Mouse (Mus musculus) adrenal gland, postnatal 36 days (tissue): ENCODE measurements at regions not wholly inside any gene's neighbourhood (a gene's known extent, or its start where the extent isn't known, plus 50 kb on each side); places are given as distances from the start of the nearest gene placed in this dataset.
A peak's percentile ranks its signal among the peaks of the same experiment; 100 is the strongest.

Source experiments
- DNase-seq, 2 experiments: peaks; one replicate each; pipeline ENCODE4 v3.0.0; 2021; ENCODE audit warnings: mixed read lengths in 1 of 2

GRCm38 (mm10) chr5:119944371-119944770 is 111.9 kb downstream of the Tbx5 start:
- no peak for DNase-seq

GRCm38 (mm10) chr5:119948399-119948798 is 115.9 kb downstream of the Tbx5 start:
- no peak for DNase-seq

GRCm38 (mm10) chr5:119952085-119952484 is 119.6 kb downstream of the Tbx5 start:
- DNase-seq: no peak

- no peak for DNase-seq
Measured at GRCm38 (mm10) chr5:119953189-119953588, 120.7 kb downstream of the Tbx5 start.

GRCm38 (mm10) chr5:119953811-119954566 is 121.5 kb downstream of the Tbx5 start:
- DNase-seq: no peak

GRCm38 (mm10) chr5:119958942-119959341 is 126.5 kb downstream of the Tbx5 start:
- DNase-seq: no peak

GRCm38 (mm10) chr5:119964751-119965150 is 132.3 kb downstream of the Tbx5 start:
- no peak for DNase-seq

- no peak for DNase-seq
Measured at GRCm38 (mm10) chr5:119971286-119971685, 138.8 kb downstream of the Tbx5 start.

- DNase-seq: peak in 1 of 2 experiments; percentile 8
Measured at GRCm38 (mm10) chr5:119972802-119973437, 140.5 kb downstream of the Tbx5 start.

GRCm38 (mm10) chr5:119978096-119978715 is 138.1 kb upstream of the Rbm19 start:
- DNase-seq: no peak

- no peak for DNase-seq
Measured at GRCm38 (mm10) chr5:119981111-119981807, 135.0 kb upstream of the Rbm19 start.

- DNase-seq: no peak
Measured at GRCm38 (mm10) chr5:119984206-119984605, 132.1 kb upstream of the Rbm19 start.

GRCm38 (mm10) chr5:119992130-119992529 is 124.1 kb upstream of the Rbm19 start:
- no peak for DNase-seq

- DNase-seq: no peak
Measured at GRCm38 (mm10) chr5:119995726-119996125, 120.5 kb upstream of the Rbm19 start.

- no peak for DNase-seq
Measured at GRCm38 (mm10) chr5:120005696-120006469, 110.4 kb upstream of the Rbm19 start.

- DNase-seq: no peak
Measured at GRCm38 (mm10) chr5:120007738-120008137, 108.5 kb upstream of the Rbm19 start.

- DNase-seq: no peak
Measured at GRCm38 (mm10) chr5:120008306-120008705, 108.0 kb upstream of the Rbm19 start.

GRCm38 (mm10) chr5:120015417-120015816 is 100.8 kb upstream of the Rbm19 start:
- no peak for DNase-seq

GRCm38 (mm10) chr5:120018126-120018525 is 98.1 kb upstream of the Rbm19 start:
- no peak for DNase-seq

GRCm38 (mm10) chr5:120020748-120021147 is 95.5 kb upstream of the Rbm19 start:
- DNase-seq: no peak

- DNase-seq: no peak
Measured at GRCm38 (mm10) chr5:120022276-120022675, 94.0 kb upstream of the Rbm19 start.

- no peak for DNase-seq
Measured at GRCm38 (mm10) chr5:120024071-120024470, 92.2 kb upstream of the Rbm19 start.
